Mouse (Mus musculus) liver, embryonic 14.5 days (tissue): ENCODE results near the gene Plekhg3. TPM values are rescaled to one million over a fixed set of nuclear protein-coding genes. Genes with fewer than 3 reads are reported as not detected.

ENCODE experiments used
- ATAC-seq: fragments of 200-750 bp; cut with Nextera tagmentation; 2 replicates; pipeline ENCODE4 v1.8.0; 2017; ENCODE audit warnings: moderate number of reproducible peaks, mild to moderate bottlenecking, moderate library complexity; ENCODE audit not compliant: insufficient read depth
- DNase-seq, 3 experiments: peaks; one replicate each; pipeline ENCODE4 v3.0.0-alpha.2; 2012 to 2013; ENCODE audit warnings: low read depth in 3 of 3, low spot score in 3 of 3
- H3K27ac ChIP-seq: fragments of 300-500 bp; sonication (generic); 2 replicates; pipeline ENCODE4 v1.5.1; 2014; ENCODE audit warnings: moderate library complexity, mild to moderate bottlenecking, control low read depth, inconsistent platforms
- H3K27me3 ChIP-seq: fragments of 300-500 bp; sonication (generic); 2 replicates; pipeline ENCODE4 v1.6.1; 2014; ENCODE audit warnings: mild to moderate bottlenecking, low read length, moderate library complexity; ENCODE audit not compliant: control insufficient read depth, insufficient read depth
- H3K36me3 ChIP-seq: fragments of 300-500 bp; sonication (generic); replicated peaks from 2 replicates; pipeline ENCODE4 v1.6.1; 2014; ENCODE audit warnings: low read depth; ENCODE audit not compliant: control insufficient read depth, insufficient read depth
- H3K4me1 ChIP-seq, 2 experiments: fragments of 200-500 bp in 1 of 2; fragments of 300-500 bp in 1 of 2; sonication (generic) in 1 of 2; replicated peaks; 2 replicates each; pipeline ENCODE4 v1.6.1; 2012 to 2014; ENCODE audit warnings: antibody characterized with exemption in 1 of 2, inconsistent platforms in 1 of 2, low read length in 1 of 2; ENCODE audit not compliant: control insufficient read depth in 2 of 2, insufficient read depth in 2 of 2
- H3K4me2 ChIP-seq: fragments of 300-500 bp; sonication (generic); 2 replicates; pipeline ENCODE4 v1.6.1; 2014; ENCODE audit warnings: low read depth, mild to moderate bottlenecking, control low read depth, moderate library complexity
- H3K4me3 ChIP-seq, 2 experiments: fragments of 200-500 bp in 1 of 2; fragments of 300-500 bp in 1 of 2; sonication (generic) in 1 of 2; 2 replicates each; pipeline ENCODE4 v1.5.1; 2012 to 2014; ENCODE audit warnings: low read depth in 2 of 2, low read length in 2 of 2, mild to moderate bottlenecking in 2 of 2, control low read depth in 1 of 2, inconsistent platforms in 1 of 2, moderate library complexity in 1 of 2; ENCODE audit not compliant: insufficient read depth in 1 of 2
- H3K9ac ChIP-seq: fragments of 300-500 bp; sonication (generic); replicated peaks from 2 replicates; pipeline ENCODE4 v1.6.1; 2014; ENCODE audit warnings: mild to moderate bottlenecking, control low read depth, moderate library complexity
- H3K9me3 ChIP-seq: fragments of 300-500 bp; sonication (generic); 2 replicates; pipeline ENCODE4 v1.6.1; 2016; ENCODE audit warnings: low read length, mixed read lengths; ENCODE audit not compliant: control insufficient read depth
- CTCF ChIP-seq: IDR thresholded peaks from 2 replicates; pipeline ENCODE4 v1.5.1; 2016; ENCODE audit warnings: antibody characterized with exemption, low read depth, control low read depth
- EP300 ChIP-seq: IDR thresholded peaks from 2 replicates; pipeline ENCODE4 v1.6.1; 2016; ENCODE audit warnings: antibody characterized with exemption, low read depth
- WGBS: fragments of 180-500 bp; shearing (Covaris S2); extraction: QIAGEN DNeasy Blood & Tissue Kit; methylation state at CpG from one replicate; pipeline ENCODE4 v1.1.7; 2014; ENCODE audit not compliant: insufficient replicate concordance; 5-methylcytosine and 5-hydroxymethylcytosine counted together
- polyA plus RNA-seq, 2 experiments: library from polyadenylated mRNA; depleted of rRNA in 1 of 2; stranded (reverse) in 1 of 2; unstranded in 1 of 2; fragments of >200 nt; fragmentation: Nextera tagmentation in 1 of 2; extraction: Ambion mirVana in 1 of 2; gene quantifications; 2 replicates each; pipeline versions ENCODE4 v1.2.1 to v1.2.3; 2012 to 2014

Gene Plekhg3
- polyA plus RNA-seq (2012; rRNA removed) (4.1 and 5.0 TPM in 2 replicates), polyA plus RNA-seq (2014; fragmentation: Nextera tagmentation; extraction: Ambion mirVana) (1.4 and 2.3 TPM in 2 replicates)

DNA sequence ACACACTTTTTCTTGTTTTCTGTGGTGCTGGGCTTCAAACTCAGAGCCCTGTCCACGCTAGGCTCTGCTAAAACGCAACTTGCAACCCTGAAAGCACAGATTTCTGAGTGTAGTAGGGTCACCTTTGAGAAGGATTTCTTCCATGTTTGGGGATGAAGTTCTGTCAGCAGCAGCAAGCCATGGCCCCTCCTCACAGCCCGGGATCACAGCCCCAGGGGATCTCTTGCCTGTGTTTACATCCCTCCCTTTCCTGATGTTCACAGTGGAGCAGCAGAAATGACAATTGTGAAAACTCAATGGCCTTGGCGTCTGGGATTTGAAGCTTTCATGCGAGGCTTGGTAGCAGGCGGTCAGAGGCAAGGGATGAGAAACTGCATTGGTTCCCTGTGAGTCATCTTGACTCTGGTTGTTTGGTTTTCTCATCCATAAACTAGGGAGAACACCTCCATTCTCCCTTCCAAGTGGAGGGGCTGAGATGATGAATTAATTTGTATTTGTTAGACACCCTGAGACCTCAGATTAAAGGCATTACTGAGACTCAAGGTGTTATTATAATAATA, at the start of gene Plekhg3:
Gene Plekhg3 (plus strand): TSS at position 312 of the 560 bp plus-strand sequence.
- H3K4me1 ChIP-seq = peaks cover 0 to 8% of the 10 kb centered on the region in 2 experiments; a peak in 2 of 4 replicates
- H3K4me3 ChIP-seq = no peak within 1 kb of the TSS
- H3K27me3 ChIP-seq = peaks cover 54% of the 10 kb centered on the region
- H3K9ac ChIP-seq = no peak within 1 kb of the TSS
- no peak for ATAC-seq
- H3K27ac ChIP-seq = no peak within 1 kb of the TSS
- H3K9me3 ChIP-seq = no peaks in the 10 kb centered on the region
- H3K36me3 ChIP-seq = no peaks in the 10 kb centered on the region
- 43% methylated on average over 6 of the region's 6 CpGs for WGBS
- H3K4me2 ChIP-seq = no peak within 1 kb of the TSS; the same call in 1 of the 2 replicates
- no peak for DNase-seq
- TF ChIP-seq EP300 = no peak

DNA sequence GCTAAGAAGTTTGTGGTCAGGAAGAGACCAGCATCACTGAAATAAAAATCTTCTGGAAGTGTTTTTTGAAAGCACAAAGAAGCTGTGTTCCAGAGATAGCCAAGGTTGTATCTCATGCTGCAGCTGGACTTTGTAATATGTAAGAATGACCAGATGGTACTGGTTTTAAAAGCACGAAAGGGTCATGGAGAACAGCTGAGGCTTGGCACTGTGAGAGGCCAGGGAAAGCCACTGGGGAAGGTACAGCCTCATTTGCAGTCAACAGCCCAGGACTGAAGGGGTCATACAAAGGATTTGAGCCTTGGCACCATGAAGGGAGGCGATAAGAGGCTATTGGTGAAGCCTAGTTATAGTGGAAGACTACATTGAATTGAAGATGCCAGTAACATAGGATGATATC, 48.2 kb upstream of the Plekhg3 start:
- H3K27me3 ChIP-seq = no peaks in the 10 kb centered on the region
- H3K9ac ChIP-seq = no peak overlapping the region
- H3K4me1 ChIP-seq = peaks cover 0 to 3% of the 10 kb centered on the region in 2 experiments; a peak in 1 of 4 replicates
- DNase-seq (no peak), ATAC-seq (no peak)
- 57% methylated on average over 2 of the region's 2 CpGs for WGBS
- H3K4me3 ChIP-seq = no peak overlapping the region
- no peaks in the 10 kb centered on the region for H3K36me3 ChIP-seq
- H3K9me3 ChIP-seq = no peaks in the 10 kb centered on the region
- no peak overlapping the region for H3K27ac ChIP-seq
- TF ChIP-seq EP300 (no peak), CTCF (no peak)
- H3K4me2 ChIP-seq = no peak overlapping the region

DNA sequence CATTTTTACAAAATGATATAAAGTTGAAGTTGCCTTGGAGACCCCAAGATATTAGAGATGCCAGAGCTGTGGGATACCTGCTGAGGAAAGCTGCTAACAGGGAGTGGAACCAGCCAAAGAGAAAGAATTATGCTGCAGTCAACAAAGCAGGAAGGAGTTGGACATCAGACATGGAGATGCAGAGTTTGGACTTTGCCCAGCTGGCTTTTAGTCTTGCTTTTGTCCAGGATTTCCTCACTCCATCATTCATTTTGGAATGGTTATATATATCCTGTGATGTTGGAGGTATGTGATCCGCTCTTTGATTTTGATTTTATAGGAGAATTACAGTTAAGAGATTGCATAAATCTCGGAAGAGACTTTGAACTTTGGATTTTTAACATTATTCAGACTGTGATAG, 47.7 kb upstream of the Plekhg3 start:
- Histone ChIP-seq H3K4me3 (no peak overlapping the region), H3K9me3 (no peaks in the 10 kb centered on the region), H3K9ac (no peak overlapping the region), H3K27ac (no peak overlapping the region), H3K4me2 (no peak overlapping the region), H3K4me1 (peaks cover 0 to 3% of the 10 kb centered on the region in 2 experiments; a peak in 1 of 4 replicates), H3K27me3 (no peaks in the 10 kb centered on the region), H3K36me3 (no peaks in the 10 kb centered on the region)
- ATAC-seq = no peak
- WGBS = 65% methylated on average over 2 of the region's 2 CpGs
- TF ChIP-seq EP300 = no peak
- no peak for TF ChIP-seq CTCF
- DNase-seq = no peak

DNA sequence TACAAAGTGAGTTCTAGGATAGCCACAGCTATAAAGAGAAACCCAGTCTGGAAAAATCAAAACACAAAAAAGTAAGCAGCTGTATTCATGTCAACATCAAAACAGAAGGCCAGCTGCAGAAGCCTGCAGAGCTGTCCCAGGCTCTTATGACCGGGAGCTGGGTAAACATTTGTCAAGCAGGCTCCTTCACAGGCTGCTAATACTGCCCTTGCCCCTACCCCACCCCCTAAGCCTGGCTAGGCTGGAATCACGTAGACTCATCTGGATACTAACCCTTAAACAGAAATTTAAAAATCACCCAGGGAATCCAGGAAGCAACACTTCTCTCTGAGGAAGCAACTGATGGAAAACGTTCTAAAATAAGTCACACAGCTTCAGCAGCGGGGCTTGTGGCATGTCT, 45.8 kb upstream of the Plekhg3 start:
- ATAC-seq (no peak), DNase-seq (no peak)
- Histone ChIP-seq H3K9me3 (no peaks in the 10 kb centered on the region), H3K27ac (no peak overlapping the region), H3K27me3 (no peaks in the 10 kb centered on the region), H3K4me2 (no peak overlapping the region), H3K4me3 (no peak overlapping the region), H3K36me3 (no peaks in the 10 kb centered on the region), H3K4me1 (peaks cover 0 to 3% of the 10 kb centered on the region in 2 experiments; a peak in 1 of 4 replicates), H3K9ac (no peak overlapping the region)
- TF ChIP-seq CTCF = no peak
- no peak for TF ChIP-seq EP300
- WGBS = 25% methylated on average over 4 of the region's 4 CpGs

DNA sequence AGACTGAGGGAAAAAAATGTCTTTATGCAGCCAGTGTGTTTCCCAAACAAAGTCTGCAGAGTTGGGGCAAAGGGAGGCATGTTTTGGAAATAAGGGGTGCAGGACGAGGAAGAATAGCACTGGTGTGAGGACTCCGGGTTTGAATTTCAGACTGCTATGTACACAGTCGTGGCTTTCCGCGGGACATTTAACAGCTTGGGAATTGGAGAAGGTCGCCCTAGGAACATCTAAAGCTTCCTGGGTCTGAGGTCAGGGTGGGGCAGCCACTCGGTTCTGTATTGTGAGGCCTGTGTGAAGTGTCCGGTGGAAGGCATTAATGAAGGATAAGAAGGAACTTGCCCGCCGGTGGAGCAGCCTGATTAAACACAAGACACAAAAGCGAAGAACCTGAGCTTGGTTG, 45.3 kb upstream of the Plekhg3 start:
- H3K4me2 ChIP-seq = no peak overlapping the region
- peaks cover 0 to 3% of the 10 kb centered on the region in 2 experiments; a peak in 1 of 4 replicates for H3K4me1 ChIP-seq
- H3K9me3 ChIP-seq = no peaks in the 10 kb centered on the region
- no peak overlapping the region for H3K4me3 ChIP-seq
- TF ChIP-seq CTCF (no peak), EP300 (no peak)
- H3K27me3 ChIP-seq = no peaks in the 10 kb centered on the region
- no peak overlapping the region for H3K9ac ChIP-seq
- no peak for ATAC-seq
- no peak overlapping the region for H3K27ac ChIP-seq
- no peak for DNase-seq
- no peaks in the 10 kb centered on the region for H3K36me3 ChIP-seq
- 41% methylated on average over 11 of the region's 11 CpGs for WGBS
